Mouse (Mus musculus): ENCODE results near the gene Mipep. TPM values are rescaled to one million over a fixed set of nuclear protein-coding genes. Genes with fewer than 3 reads are reported as not detected.

The Mipep gene
- polyA plus RNA-seq, 1 experiment from 2014 or later: 24.3 TPM

DNA sequence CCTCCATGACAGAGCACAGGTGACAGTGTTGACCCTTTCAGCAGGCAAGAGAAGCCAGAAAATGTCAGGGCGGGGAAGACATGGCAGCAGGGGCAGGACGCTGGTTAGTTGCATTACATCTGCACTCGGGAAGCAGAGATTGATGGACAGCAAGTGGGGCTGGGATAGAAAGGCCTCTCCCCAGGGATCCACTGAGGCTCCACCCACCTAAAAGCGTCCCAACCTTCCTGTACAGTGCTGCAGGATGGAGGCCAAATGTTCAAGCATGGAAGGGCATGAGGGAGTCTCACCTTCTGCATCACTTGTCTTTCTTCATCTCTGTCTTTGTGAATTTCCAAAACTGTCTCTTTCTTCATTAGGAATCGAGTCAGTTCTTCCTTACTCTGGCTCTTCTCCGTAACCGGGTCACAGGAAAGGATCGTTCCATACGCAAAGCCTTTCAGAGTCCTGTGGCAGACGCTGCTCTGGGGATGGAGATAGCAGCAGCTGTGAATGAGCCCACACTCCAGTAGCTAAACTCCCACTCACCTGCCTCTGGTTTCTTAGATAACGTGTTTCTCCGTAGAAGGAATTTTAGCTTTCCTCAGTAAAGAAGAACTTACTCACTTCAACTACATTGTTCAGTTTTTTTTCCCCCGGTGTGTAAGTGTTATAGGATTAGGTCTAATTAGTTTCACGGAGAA lies 57.7 kb downstream of the Mipep start:
- Histone ChIP-seq H3K27ac (replicated peaks) (no peak overlapping the region; the same call in 1 of the 2 replicates), H3K9me3 (replicated peaks) (no peaks in the 10 kb centered on the region), H3K4me3 (replicated peaks) (no peak overlapping the region), H3K9ac (no peak overlapping the region), H3K4me2 (replicated peaks) (no peak overlapping the region), H3K36me3 (peaks cover 6% of the 10 kb centered on the region; the same call in 1 of the 2 replicates), H3K4me1 (0 out of 2 replicates have a peak, but pooled peaks cover 6% of the 10 kb centered on the region), H3K27me3 (no peaks in the 10 kb centered on the region)
- ATAC-seq (ENCODE audit: insufficient number of reproducible peaks, low FRiP score, low TSS enrichment, low read depth): no peak
- 68% methylated on average over 14 of the region's 14 CpGs for WGBS

DNA sequence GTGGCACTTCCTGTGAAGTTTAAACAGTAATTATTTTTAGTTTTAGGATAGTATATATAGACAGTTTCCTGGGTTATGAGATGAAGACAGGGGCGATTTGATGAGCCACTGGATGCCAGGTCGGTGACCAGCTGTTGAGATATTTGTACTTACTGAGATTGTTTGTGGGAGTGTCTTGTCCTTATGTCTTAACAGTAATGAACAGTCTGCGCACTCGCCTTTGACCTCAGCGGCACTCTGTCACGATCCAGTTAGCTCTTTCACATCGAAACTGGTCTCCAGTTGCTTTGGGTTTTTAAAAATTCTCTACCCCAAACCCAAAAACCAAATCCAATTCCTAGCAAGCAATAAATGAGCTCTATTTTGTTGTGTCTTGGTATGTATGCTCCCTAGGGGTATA lies 59.2 kb downstream of the Mipep start:
- no peak for ATAC-seq (ENCODE audit: insufficient number of reproducible peaks, low FRiP score, low TSS enrichment, low read depth)
- 0 out of 2 replicates have a peak, but pooled peaks cover 6% of the 10 kb centered on the region for H3K4me1 ChIP-seq
- H3K9ac ChIP-seq: no peak overlapping the region
- no peak overlapping the region for H3K27ac ChIP-seq (replicated peaks)
- H3K36me3 ChIP-seq: peaks cover 4% of the 10 kb centered on the region; the same call in 1 of the 2 replicates
- H3K4me2 ChIP-seq (replicated peaks): no peak overlapping the region
- no peaks in the 10 kb centered on the region for H3K9me3 ChIP-seq (replicated peaks)
- no peaks in the 10 kb centered on the region for H3K27me3 ChIP-seq
- H3K4me3 ChIP-seq (replicated peaks): no peak overlapping the region
- 89% methylated on average over 7 of the region's 7 CpGs for WGBS

DNA sequence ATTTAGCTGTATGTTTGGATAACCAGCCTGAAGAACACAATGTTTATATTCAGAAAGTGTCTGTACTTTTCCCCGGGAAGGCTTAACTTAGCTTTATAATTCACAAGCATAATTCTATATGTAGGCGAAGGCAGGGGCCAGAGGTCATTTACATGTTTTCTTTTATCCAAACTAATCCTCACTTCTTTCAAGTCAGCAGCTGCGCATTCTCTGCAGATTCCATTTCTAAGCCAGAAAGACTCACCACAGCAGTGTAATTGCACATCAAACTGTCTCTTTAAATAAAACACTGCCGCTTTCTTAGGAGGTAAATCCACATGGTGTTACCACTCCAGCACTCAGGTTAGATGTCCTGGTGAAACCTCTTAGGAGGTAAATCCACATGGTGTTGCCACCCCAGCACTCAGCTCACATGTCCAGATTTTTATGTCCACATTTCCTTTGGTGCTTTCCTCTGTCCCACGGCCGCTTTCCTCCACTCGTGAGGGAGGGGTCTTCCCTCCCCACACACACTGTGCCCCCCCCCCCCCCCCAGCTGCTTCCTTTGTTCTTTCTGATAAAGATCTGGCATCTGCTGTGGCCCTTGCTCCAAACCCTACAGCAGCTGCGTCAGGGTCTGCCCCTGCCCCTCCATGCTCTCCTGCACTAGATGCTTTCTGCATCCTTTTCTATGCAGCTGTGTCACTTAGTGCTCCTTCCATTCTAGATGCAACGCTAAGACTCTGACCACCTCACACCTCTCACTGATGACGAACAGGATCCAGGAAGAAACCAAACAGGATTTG lies 61.1 kb downstream of the Mipep start:
- Histone ChIP-seq H3K9ac (no peak overlapping the region), H3K4me3 (replicated peaks) (no peak overlapping the region), H3K36me3 (peaks cover 3% of the 10 kb centered on the region; the same call in 1 of the 2 replicates), H3K4me1 (0 out of 2 replicates have a peak, but pooled peaks cover 6% of the 10 kb centered on the region), H3K27me3 (no peaks in the 10 kb centered on the region), H3K27ac (replicated peaks) (peak overlapping the region; percentile 61), H3K9me3 (replicated peaks) (no peaks in the 10 kb centered on the region), H3K4me2 (replicated peaks) (no peak overlapping the region)
- 0 out of 2 replicates have a peak, but pooled peaks have one; percentile 26 for ATAC-seq (ENCODE audit: insufficient number of reproducible peaks, low FRiP score, low TSS enrichment, low read depth)
- WGBS: 36% methylated on average over 10 of the region's 10 CpGs

DNA sequence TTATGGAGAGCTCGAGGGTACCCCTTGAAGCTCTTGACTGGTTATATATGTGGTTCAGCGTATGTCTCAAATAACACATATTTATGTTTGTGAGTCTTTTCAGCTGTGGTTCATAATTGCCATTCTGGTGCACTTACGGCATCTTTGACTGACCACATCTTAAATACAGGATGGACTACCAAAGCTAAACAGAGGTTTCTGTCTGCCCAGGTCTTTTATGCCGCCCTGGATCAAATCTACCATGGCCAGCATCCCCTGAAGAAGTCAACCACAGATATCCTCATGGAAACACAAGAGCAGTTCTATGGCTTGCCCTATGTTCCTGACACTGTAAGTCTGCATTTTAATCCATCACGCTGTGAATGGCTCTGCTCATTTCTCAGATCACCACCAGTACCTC lies 61.8 kb downstream of the Mipep start:
- Histone ChIP-seq H3K36me3 (peaks cover 4% of the 10 kb centered on the region), H3K9me3 (replicated peaks) (no peaks in the 10 kb centered on the region), H3K9ac (no peak overlapping the region), H3K4me3 (replicated peaks) (no peak overlapping the region), H3K27me3 (no peaks in the 10 kb centered on the region), H3K4me2 (replicated peaks) (no peak overlapping the region), H3K4me1 (0 out of 2 replicates have a peak, but pooled peaks cover 6% of the 10 kb centered on the region), H3K27ac (replicated peaks) (0 out of 2 replicates have a peak overlapping the region, but pooled peaks have one; percentile 61)
- WGBS: 57% methylated on average over 5 of the region's 5 CpGs
- peak; percentile 72; the same call in 1 of the 2 replicates for ATAC-seq (ENCODE audit: insufficient number of reproducible peaks, low FRiP score, low TSS enrichment, low read depth)

DNA sequence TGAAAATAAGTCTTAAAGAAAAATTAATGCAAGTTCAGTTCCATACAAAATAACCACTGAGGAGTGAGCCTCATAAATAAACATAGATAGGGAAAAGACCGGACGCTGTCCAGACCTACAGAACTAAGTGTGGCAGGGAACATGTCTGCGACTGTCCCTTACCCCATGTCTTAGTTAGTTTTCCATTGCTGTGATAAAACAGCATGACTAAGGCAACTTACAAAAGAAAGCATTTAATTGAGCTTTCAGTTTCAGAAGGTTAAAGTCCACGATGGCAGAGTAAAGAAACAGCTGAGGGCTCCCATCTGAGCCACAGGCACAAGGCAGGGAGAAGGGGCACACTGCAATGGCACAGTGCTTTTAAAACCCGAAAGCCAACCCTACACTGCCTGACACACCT lies 63.8 kb downstream of the Mipep start:
- no peaks in the 10 kb centered on the region for H3K27me3 ChIP-seq

DNA sequence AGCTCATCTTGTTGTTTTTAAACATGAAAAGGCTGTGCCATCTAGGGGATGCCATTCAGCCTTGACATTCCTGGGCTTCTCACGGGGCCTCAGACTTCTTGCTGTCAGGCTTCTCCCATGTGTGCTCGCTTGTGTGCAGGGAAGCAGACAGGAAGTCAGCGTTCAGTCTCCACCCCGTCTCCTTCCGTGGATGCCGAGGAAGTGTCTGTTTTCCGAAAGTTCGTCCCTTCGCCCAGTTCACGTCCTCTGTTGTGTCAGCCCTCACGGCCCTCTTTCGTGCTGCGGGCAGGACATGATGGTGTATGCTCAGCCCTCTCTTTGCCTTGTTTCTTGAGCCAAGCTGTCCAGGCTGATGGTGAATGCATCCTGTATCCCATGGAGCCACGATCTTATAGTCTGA lies 65.7 kb downstream of the Mipep start:
- H3K9ac ChIP-seq: no peak overlapping the region
- ATAC-seq (ENCODE audit: insufficient number of reproducible peaks, low FRiP score, low TSS enrichment, low read depth): no peak
- no peaks in the 10 kb centered on the region for H3K9me3 ChIP-seq (replicated peaks)
- no peaks in the 10 kb centered on the region for H3K27me3 ChIP-seq
- H3K4me3 ChIP-seq (replicated peaks): no peak overlapping the region
- H3K4me1 ChIP-seq: 0 out of 2 replicates have a peak, but pooled peaks cover 6% of the 10 kb centered on the region
- H3K36me3 ChIP-seq: peaks cover 21% of the 10 kb centered on the region
- 0 out of 2 replicates have a peak overlapping the region, but pooled peaks have one; percentile 28 for H3K27ac ChIP-seq (replicated peaks)
- no peak overlapping the region for H3K4me2 ChIP-seq (replicated peaks)
- WGBS: 76% methylated on average over 14 of the region's 14 CpGs

More for the DNA sequence above, 63.8 kb downstream of the Mipep start:
- no peak overlapping the region for H3K4me3 ChIP-seq (replicated peaks)
- WGBS: 87% methylated on average over 5 of the region's 5 CpGs
- H3K36me3 ChIP-seq: peaks cover 17% of the 10 kb centered on the region
- H3K9ac ChIP-seq: no peak overlapping the region
- no peak overlapping the region for H3K4me2 ChIP-seq (replicated peaks)
- no peaks in the 10 kb centered on the region for H3K9me3 ChIP-seq (replicated peaks)
- H3K4me1 ChIP-seq: 0 out of 2 replicates have a peak, but pooled peaks cover 6% of the 10 kb centered on the region
- no peak overlapping the region for H3K27ac ChIP-seq (replicated peaks)
- no peak for ATAC-seq (ENCODE audit: insufficient number of reproducible peaks, low FRiP score, low TSS enrichment, low read depth)

DNA sequence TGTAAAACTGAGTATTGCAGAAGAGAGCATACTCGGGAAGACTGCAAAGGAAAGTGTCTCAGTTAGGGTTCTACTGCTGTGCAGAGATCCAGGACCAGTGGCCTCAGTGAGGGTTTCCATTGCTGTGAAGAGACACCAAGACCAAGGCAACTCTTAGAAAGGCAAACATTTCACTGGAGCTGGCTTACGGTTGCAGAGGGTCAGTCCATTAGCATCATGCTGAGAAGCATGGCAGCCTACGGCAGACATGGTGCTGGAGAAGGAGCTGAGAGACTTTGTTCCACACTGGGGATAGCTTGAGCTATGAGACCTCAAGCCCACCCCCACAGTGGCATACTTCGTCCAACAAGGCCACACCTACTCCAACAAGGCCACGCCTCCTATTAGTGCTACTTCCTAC lies 67.3 kb downstream of the Mipep start:
- H3K9ac ChIP-seq: no peak overlapping the region
- no peaks in the 10 kb centered on the region for H3K27me3 ChIP-seq
- no peaks in the 10 kb centered on the region for H3K4me1 ChIP-seq
- no peak overlapping the region for H3K27ac ChIP-seq (replicated peaks)
- peaks cover 21% of the 10 kb centered on the region for H3K36me3 ChIP-seq
- 91% methylated on average over 5 of the region's 5 CpGs for WGBS
- no peak overlapping the region for H3K4me3 ChIP-seq (replicated peaks)
- H3K4me2 ChIP-seq (replicated peaks): no peak overlapping the region
- no peaks in the 10 kb centered on the region for H3K9me3 ChIP-seq (replicated peaks)
- ATAC-seq (ENCODE audit: insufficient number of reproducible peaks, low FRiP score, low TSS enrichment, low read depth): no peak

DNA sequence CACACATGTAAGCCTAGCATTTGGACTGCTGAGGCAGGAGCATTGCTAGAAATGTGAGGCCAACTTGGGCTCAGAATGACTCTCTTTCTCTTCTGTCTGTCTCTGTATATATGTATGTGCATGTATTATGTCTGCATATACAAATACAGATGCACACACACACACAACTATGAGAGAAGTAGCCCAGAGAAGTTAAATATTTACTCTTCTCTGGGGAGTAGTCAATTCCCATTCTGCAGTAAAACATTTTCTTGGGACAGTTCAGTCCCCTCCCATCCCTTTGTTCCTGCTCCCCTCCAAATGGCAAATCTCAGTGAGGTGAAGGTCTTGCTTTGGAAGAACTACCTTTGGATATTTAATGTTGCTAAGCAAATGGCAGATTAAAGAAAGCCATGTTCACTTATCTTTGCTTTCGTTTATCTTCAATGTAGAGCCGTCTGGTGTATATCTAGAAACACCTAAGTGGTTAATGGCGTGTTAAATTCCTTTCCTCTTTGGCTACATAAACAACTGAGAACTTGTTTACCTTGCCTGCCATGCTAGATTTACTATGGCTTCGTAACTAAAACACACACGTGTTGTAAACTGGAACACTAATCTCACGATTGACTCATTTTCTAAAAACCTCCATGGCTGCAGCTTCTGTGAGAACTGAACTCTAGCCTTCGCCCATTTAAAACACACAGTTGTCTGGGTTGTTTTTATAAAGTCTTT lies 72.0 kb downstream of the Mipep start:
- H3K9me3 ChIP-seq (replicated peaks): no peaks in the 10 kb centered on the region
- no peak overlapping the region for H3K27ac ChIP-seq (replicated peaks)
- H3K9ac ChIP-seq: no peak overlapping the region
- no peak overlapping the region for H3K4me3 ChIP-seq (replicated peaks)
- H3K36me3 ChIP-seq: peaks cover 15% of the 10 kb centered on the region
- no peaks in the 10 kb centered on the region; the same call in 1 of the 2 replicates for H3K4me1 ChIP-seq
- WGBS: 62% methylated on average over 7 of the region's 7 CpGs
- H3K27me3 ChIP-seq: no peaks in the 10 kb centered on the region
- ATAC-seq (ENCODE audit: insufficient number of reproducible peaks, low FRiP score, low TSS enrichment, low read depth): no peak
- no peak overlapping the region for H3K4me2 ChIP-seq (replicated peaks)

DNA sequence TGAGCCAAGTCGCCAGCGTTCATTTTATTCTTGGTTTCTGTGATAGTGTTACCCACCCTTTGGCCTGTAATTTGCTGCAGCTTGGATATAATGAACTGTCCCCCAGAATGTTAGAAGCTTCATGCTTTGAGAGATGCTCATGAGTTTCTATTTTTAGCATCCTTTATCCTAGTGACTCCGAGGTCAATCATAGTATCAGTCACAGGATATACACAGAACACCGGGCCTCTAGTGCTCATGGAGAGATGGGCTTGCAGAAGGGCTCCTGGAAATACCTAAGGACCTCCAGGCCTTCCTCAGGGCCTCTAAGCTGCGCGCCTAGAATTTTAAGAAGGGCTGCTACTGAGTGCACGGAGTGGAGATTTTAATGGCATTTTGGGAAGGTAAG lies 72.5 kb downstream of the Mipep start:
- no peaks in the 10 kb centered on the region for H3K9me3 ChIP-seq (replicated peaks)
- H3K4me3 ChIP-seq (replicated peaks): no peak overlapping the region
- peaks cover 9% of the 10 kb centered on the region for H3K36me3 ChIP-seq
- H3K4me2 ChIP-seq (replicated peaks): no peak overlapping the region
- no peak overlapping the region for H3K9ac ChIP-seq
- no peaks in the 10 kb centered on the region; the same call in 1 of the 2 replicates for H3K4me1 ChIP-seq
- ATAC-seq (ENCODE audit: insufficient number of reproducible peaks, low FRiP score, low TSS enrichment, low read depth): no peak
- no peaks in the 10 kb centered on the region for H3K27me3 ChIP-seq
- 68% methylated on average over 7 of the region's 7 CpGs for WGBS
- no peak overlapping the region for H3K27ac ChIP-seq (replicated peaks)

DNA sequence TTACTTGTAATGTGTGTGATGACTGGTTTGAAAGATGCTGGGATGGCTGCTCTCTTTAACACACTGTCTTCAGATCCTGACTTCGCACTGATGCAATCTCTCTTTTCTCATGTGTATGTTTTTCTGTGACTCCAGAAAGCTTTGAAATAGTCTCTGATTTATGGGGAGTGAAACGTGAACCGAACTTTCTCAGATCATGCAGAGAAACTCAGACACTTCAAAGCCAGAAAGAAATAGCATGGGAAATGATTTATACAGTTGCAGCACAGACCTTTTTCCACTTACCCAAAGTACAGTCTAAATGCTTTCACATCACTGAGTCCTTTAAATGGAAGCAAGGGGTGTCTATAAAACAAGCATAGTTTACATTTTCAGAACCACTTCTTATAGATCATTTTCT lies 79.0 kb downstream of the Mipep start:
- no peak overlapping the region for H3K4me3 ChIP-seq (replicated peaks)
- ATAC-seq (ENCODE audit: insufficient number of reproducible peaks, low FRiP score, low TSS enrichment, low read depth): no peak
- no peak overlapping the region for H3K9ac ChIP-seq
- WGBS: 32% methylated on average over 3 of the region's 3 CpGs
- no peaks in the 10 kb centered on the region for H3K36me3 ChIP-seq
- H3K27ac ChIP-seq (replicated peaks): no peak overlapping the region
- H3K4me1 ChIP-seq: peaks cover 3% of the 10 kb centered on the region; the same call in 1 of the 2 replicates
- H3K4me2 ChIP-seq (replicated peaks): no peak overlapping the region
- H3K9me3 ChIP-seq (replicated peaks): no peaks in the 10 kb centered on the region
- no peaks in the 10 kb centered on the region for H3K27me3 ChIP-seq

DNA sequence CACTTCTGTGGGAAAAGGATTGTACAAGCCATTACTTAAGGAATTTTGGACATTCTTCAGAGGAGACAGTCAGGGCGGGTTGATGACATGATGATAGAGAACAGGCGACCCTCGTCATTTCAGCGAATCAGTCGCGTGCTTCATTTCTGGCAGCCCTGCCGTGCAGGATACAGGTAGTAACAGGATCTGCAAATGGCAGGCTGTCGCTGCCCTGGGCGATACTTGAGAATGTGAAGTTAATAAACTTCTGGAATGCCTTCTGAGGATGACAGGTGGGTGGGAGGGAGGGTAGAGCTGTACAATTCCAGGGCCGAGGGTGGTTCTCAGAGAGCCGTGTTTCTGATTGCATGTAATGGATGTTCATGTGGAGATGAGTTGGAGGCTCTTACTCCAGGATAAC lies 82.0 kb downstream of the Mipep start:
- Histone ChIP-seq H3K9ac (no peak overlapping the region), H3K27ac (replicated peaks) (peak overlapping the region; percentile 45; the same call in 1 of the 2 replicates), H3K4me2 (replicated peaks) (no peak overlapping the region), H3K4me3 (replicated peaks) (no peak overlapping the region), H3K36me3 (no peaks in the 10 kb centered on the region), H3K27me3 (no peaks in the 10 kb centered on the region), H3K4me1 (0 out of 2 replicates have a peak, but pooled peaks cover 3% of the 10 kb centered on the region), H3K9me3 (replicated peaks) (no peaks in the 10 kb centered on the region)
- no peak for ATAC-seq (ENCODE audit: insufficient number of reproducible peaks, low FRiP score, low TSS enrichment, low read depth)
- WGBS: 23% methylated on average over 11 of the region's 11 CpGs
